Mouse (Mus musculus): Measurements from ENCODE around the gene Zfp57. TPM values are rescaled to one million over a fixed set of nuclear protein-coding genes. Genes with fewer than 3 reads are reported as not detected.
A peak's percentile ranks its signal among the peaks of the same experiment; 100 is the strongest.
"Not testable (repeated sequence)": the region's sequence is repeated elsewhere in the genome, so short reads cannot be mapped to it uniquely, and the experiment has no call there.

Zfp57 gene
- 10 to 100 TPM; 25.9 to 27.9 TPM for total RNA-seq (2021)
- long read RNA-seq, experiment 1, partial matches to known transcripts, result 0 of 5 reads
- long read RNA-seq, experiment 1, other reads (novel, unspliced or antisense), result 3 of 5 reads
- long read RNA-seq, experiment 2, partial matches to known transcripts, result 1 of 7 reads
- long read RNA-seq, experiment 2, other reads (novel, unspliced or antisense), result 1 of 7 reads

GRCm38 (mm10) chr17:37000863-37001262 is at the start of gene Zfp57:
Gene Zfp57, plus strand, starts transcription at chr17:37001163.
- intact Hi-C loops (cut with DNase I), result no loop called here
- DNase-seq (ENCODE audit: low spot score in 2 of 2), result no peak

GRCm38 (mm10) chr17:36952631-36953030 is 48.3 kb upstream of the Zfp57 start:
- DNase-seq (ENCODE audit: low spot score in 2 of 2), result no peak
- intact Hi-C loops (cut with DNase I), result no loop called here

GRCm38 (mm10) chr17:36953062-36953461 is 47.9 kb upstream of the Zfp57 start:
- intact Hi-C loops (cut with DNase I), result no loop called here
- no peak for DNase-seq (ENCODE audit: low spot score in 2 of 2)

- intact Hi-C loops (cut with DNase I), result loop anchor here (5.0 kb wide), 1 partner anchor 89 kb away; the partner anchor contains the start of gene Gabbr1
- peak; percentile 96 to 98 for DNase-seq (ENCODE audit: low spot score in 2 of 2)
Observed at GRCm38 (mm10) chr17:36957999-36958743, 42.8 kb upstream of the Zfp57 start, which contains the start of the genes Znrd1 and Znrd1as. Gene Znrd1, minus strand, starts transcription at chr17:36958559. Gene Znrd1as, plus strand, starts transcription at chr17:36958592.

GRCm38 (mm10) chr17:36958884-36959283 is 42.1 kb upstream of the Zfp57 start:
- no peak for DNase-seq (ENCODE audit: low spot score in 2 of 2)
- intact Hi-C loops (cut with DNase I), result loop anchor here (5.0 kb wide), 1 partner anchor 88 kb away; the partner anchor contains the start of gene Gabbr1

- DNase-seq (ENCODE audit: low spot score in 2 of 2), result no peak
- intact Hi-C loops (cut with DNase I), result no loop called here
Observed at GRCm38 (mm10) chr17:36961125-36961524, 39.8 kb upstream of the Zfp57 start.

- intact Hi-C loops (cut with DNase I), result no loop called here
- no peak for DNase-seq (ENCODE audit: low spot score in 2 of 2)
Observed at GRCm38 (mm10) chr17:36966875-36967274, 34.1 kb upstream of the Zfp57 start.

GRCm38 (mm10) chr17:36970316-36970890 is 30.6 kb upstream of the Zfp57 start:
- DNase-seq (ENCODE audit: low spot score in 2 of 2), result no peak
- intact Hi-C loops (cut with DNase I), result no loop called here

GRCm38 (mm10) chr17:36971172-36971850 is 29.7 kb upstream of the Zfp57 start:
- DNase-seq (ENCODE audit: low spot score in 2 of 2), result no peak
- intact Hi-C loops (cut with DNase I), result no loop called here

- intact Hi-C loops (cut with DNase I), result no loop called here
- DNase-seq (ENCODE audit: low spot score in 2 of 2), result no peak
Observed at GRCm38 (mm10) chr17:36972791-36973190, 28.2 kb upstream of the Zfp57 start.

GRCm38 (mm10) chr17:36973271-36973787 is 27.6 kb upstream of the Zfp57 start:
- no peak for DNase-seq (ENCODE audit: low spot score in 2 of 2)
- intact Hi-C loops (cut with DNase I), result no loop called here

- intact Hi-C loops (cut with DNase I), result no loop called here
- peak; percentile 19 to 30 for DNase-seq (ENCODE audit: low spot score in 2 of 2)
Observed at GRCm38 (mm10) chr17:36981221-36981813, 19.6 kb upstream of the Zfp57 start, which contains the start of gene 2410137M14Rik. Gene 2410137M14Rik, minus strand, starts transcription at chr17:36981237.

- intact Hi-C loops (cut with DNase I), result no loop called here
- DNase-seq (ENCODE audit: low spot score in 2 of 2), result no peak
Observed at GRCm38 (mm10) chr17:36981845-36982244, 19.1 kb upstream of the Zfp57 start.

GRCm38 (mm10) chr17:36982253-36983155 is 18.5 kb upstream of the Zfp57 start:
- intact Hi-C loops (cut with DNase I), result no loop called here
- DNase-seq (ENCODE audit: low spot score in 2 of 2), result no peak

GRCm38 (mm10) chr17:36988475-36988874 is 12.5 kb upstream of the Zfp57 start:
- intact Hi-C loops (cut with DNase I), result no loop called here
- DNase-seq (ENCODE audit: low spot score in 2 of 2), result no peak

- intact Hi-C loops (cut with DNase I), result no loop called here
- no peak for DNase-seq (ENCODE audit: low spot score in 2 of 2)
Observed at GRCm38 (mm10) chr17:36989437-36989836, 11.5 kb upstream of the Zfp57 start, which contains the start of gene H2-M5. Gene H2-M5, minus strand, starts transcription at chr17:36989537.

GRCm38 (mm10) chr17:36990630-36991029 is 10.3 kb upstream of the Zfp57 start:
- DNase-seq (ENCODE audit: low spot score in 2 of 2); intact Hi-C loops (cut with DNase I): not testable (repeated sequence)

Data from left cerebral cortex, postnatal 14 days (tissue).